Mouse (Mus musculus) testis, postnatal 10 days (tissue): ENCODE measurements around the gene Sh3bp2.
"Not testable (repeated sequence)": the region's sequence is repeated elsewhere in the genome, so short reads cannot be mapped to it uniquely, and the experiment has no call there.

ENCODE experiments used
- DNase-seq: peaks from one replicate; pipeline ENCODE4 v3.0.0; 2021; ENCODE audit warnings: low spot score

Sh3bp2 gene

DNA sequence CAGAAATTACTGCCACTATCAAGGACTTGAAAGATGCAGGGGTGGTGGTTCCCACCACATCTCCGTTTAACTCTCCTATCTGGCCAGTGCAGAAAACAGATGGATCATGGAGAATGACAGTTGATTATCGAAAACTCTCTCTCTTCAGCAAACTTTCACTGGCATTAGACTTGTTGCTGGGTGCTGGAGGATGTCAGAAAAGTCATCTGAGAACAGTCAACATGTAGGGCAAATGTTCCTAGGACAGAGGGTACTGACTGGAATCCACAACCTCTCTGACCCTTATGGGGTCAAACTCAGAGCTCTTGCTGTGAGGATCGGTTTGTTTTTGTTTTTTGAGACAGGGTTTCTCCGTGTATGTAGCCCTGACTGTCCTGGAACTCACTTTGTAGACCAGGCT is 46.9 kb downstream of the Sh3bp2 start:
- not testable (repeated sequence) for DNase-seq

DNA sequence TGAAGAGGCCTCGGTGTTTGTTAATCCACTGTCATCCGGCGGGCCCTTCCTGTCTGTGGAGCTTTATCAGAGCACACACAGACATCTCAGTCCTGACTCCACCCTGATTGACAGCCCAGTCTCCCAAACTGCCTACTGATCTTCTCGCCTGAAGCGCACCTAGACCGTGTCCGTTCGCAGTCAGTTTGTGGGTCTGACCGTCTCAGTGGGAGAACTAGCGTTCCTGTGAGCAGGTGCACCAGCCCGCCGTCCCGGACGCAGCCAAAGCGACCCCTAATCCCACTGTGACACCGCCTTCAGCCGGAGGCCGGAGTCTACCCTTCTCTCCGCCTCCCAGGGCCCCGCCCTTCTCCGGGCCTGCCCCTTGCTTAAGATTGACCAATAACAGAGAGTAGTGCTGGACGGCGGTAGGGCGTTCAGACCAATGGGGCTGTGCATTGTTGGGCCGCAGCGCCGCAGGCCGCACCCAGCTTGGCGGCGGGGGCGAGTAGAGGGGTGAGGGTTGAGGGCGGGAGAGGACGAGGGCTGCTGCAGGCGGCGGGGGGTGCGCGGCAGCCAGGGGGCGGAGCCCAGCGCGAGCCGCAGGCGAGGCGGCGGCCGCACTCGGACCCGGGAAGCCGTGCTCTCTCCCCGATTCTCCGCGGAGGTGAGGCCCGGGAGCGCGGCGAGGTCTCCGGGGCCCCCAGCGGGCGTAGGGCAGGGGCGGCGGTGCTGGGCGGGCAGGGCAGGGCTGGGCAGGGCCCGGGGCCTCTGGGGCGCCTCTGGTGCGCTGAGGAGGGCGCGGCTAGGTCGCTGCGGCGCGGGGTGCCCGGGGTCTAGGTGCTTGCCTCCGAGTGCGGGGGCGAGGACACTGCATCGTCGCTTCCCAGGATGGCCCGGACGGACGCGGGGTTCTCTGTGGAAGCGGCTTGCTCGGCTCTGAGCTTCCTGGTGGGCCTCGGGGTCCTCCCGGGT is 47.9 kb downstream of the Sh3bp2 start, which contains the start of gene Add1:
Gene Add1, plus strand, starts transcription at position 397 of the 954 bp plus-strand sequence.
- peak; percentile 96 for DNase-seq

DNA sequence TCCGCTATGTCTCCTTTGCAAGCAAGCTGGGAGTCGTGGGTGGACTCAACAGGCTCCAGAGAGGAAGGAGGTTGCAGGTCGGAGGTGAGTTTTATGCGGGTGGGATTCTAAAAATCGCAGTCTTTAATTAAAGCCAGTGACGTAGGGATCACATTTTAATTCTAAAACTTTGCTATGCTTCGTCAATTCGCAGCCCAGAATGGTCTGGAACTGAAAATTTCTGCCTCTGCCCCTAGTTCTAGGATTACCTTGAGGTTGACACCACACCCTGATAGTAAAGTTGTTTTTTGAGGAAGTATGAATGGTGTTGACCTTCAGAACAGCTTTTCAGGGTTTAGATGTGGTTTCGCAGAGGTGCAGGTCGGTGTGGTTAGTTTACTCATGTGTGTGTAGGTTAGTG is 49.1 kb downstream of the Sh3bp2 start:
- DNase-seq: no peak

DNA sequence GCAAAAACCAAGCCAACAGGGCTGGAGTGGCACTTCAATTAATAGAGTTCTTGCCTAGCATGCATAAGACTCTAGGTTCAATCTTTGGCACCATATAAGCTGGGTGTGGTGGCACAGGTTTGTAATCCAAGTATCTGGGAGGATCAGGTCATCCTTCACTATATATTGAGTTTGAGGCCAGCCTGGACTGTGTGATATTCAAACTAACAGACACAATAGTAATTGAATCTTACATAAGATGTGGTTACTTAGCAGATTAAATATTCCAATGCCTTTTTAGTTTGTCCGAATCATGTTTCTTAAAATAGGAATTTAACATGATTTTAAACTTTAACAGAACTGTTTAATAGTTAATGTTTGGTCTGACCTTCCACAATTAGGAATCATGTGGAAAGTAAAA is 50.6 kb downstream of the Sh3bp2 start:
- no peak for DNase-seq

DNA sequence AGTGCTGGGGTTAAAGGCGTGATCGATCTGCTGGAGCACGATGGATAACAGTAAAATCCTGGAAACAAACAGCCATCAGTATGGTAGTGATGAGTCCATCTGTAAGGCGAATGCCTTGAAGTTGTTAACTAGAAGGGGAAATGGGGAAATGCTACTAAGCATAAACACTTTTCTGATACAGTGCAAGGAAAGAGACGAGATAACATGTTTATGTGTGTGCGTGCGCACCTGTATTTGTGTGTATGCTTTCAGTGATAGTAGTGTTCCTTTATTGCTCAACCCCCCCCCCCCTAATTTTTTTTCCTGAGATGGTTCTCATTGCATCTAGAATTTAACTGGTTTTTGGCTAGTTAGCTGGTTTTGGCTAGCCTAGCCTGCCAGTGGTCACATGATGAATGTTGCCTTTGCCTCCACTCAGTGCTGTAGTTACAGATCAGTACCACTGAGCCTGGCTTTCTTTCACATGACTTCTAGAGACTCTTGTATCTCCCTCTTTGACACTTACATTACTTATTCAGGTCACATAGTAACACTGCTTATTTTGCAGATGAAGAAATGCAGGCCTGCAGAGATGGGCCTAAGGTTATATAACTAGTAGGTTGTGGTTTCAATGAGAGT is 52.5 kb downstream of the Sh3bp2 start:
- DNase-seq: no peak

DNA sequence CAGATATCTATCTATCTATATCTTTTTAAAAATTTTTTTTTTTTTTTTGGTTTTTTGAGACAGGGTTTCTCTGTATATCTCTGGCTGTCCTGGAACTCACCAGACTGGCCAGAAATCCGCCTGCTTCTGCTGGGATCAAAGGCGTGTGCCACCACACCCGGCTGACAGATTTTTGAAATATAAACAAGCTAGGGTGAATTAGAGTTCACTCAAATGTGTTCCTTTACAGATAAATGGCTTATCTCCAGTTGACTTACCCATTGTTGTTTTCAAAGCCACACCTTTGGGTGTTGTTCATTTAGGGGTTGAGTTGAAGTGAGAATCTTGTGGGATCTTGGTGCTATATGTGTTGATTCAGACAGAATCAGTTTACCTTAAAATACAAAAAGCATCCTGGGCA is 53.7 kb downstream of the Sh3bp2 start:
- no peak for DNase-seq

DNA sequence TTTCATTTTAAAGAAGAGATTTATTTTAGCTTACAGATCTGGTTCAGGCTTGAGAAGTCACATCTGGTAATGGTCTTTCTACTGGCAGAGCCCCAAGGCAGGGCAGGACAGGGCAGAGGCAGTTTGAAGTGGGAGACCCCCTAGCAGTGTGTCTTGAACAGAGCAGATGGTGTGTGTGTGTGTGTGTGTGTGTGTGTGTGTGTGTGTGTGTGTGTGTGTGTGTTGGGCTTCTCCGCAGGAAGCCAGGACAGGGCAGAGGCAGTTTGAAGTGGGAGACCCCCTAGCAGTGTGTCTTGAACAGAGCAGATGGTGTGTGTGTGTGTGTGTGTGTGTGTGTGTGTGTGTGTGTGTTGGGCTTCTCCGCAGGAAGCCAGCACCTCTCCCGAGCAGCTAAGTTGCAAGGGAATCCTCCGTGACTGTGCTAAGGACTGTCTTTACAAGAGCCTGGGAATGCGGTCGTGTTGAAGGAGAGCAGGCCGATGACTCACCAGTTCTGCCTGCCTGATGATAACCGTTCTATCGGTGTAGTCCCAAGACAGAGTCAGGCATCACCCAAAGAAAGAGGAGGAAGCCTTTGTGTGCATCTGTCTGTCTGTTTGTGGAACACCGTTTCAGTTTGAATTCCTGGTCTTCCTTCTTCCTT is 56.2 kb downstream of the Sh3bp2 start:
- DNase-seq: not testable (repeated sequence)

DNA sequence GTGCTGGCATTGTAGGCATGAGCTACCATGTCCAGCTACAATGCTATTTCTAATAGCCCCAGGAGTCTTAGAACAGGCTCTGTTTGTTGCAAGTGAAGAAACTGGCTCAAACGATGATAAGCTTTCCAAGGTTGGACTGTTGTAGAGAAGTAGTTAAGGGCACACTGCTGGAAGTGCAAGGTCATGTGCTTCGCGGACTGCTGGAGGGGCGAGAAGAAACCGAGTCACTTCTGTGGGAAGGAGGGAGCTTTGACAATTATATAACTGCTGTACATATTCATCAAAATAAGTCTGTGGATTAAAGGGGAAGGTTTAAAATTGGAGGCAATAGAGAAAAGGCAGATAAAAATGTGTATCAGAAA is 56.7 kb downstream of the Sh3bp2 start:
- DNase-seq: no peak

DNA sequence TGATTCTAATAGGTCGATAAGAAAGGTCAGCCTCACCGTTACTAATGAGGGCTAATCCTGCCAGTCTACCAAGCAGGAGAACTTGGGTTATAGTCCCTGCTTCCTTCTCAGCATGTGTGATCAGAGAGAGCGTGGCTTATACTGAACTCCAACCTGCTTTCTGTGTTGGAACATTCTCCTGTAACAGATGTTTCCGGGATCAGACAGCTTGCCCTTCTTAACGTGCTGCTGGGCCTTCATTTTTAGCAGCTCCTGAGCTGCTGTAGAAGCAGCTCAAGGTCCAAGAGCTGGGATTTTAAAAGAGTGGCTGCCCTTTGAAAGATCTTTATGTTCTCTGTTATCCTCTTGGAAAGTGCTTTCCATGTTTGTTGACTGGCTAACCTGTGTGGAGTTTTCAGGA is 59.6 kb downstream of the Sh3bp2 start:
- DNase-seq: no peak

DNA sequence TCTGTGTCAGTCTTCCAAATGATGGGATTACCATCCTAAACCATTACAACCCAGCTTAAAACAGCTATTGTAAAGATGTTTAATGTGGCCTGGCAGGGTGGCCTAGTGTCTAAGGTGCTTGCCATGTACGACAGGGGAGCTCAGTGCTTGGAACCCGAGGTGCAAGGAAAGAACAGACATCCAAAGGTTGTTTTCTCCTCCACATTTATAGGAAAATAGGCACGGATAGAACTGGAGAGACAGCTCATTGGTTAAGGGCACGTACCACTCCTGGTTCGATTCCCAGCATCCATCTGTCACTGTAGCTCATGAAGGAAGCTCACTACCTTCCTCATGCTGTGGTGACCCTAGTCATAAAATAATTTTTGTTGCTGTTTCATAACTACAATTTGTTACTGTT is 62.2 kb downstream of the Sh3bp2 start:
- DNase-seq: no peak

DNA sequence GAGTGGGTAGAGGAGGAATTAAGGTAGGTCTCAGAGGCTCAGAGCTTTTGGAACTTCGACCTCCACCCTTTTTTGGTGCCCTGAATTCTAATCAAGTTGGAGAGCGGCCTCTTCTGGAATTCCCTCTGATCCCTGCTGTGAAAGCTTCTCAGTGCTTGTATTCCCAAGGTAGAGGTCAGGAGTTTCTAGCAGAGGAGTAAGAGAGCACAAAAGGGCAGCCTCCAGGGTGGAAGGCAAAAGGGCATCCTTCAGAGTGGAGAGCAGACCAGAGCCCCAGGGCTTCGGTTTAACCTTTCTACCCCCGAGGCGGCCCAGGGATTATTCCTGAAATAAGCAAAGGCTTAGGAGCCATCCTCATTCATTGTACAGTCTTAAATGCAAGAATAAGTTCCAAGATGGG is 64.4 kb downstream of the Sh3bp2 start:
- no peak for DNase-seq

DNA sequence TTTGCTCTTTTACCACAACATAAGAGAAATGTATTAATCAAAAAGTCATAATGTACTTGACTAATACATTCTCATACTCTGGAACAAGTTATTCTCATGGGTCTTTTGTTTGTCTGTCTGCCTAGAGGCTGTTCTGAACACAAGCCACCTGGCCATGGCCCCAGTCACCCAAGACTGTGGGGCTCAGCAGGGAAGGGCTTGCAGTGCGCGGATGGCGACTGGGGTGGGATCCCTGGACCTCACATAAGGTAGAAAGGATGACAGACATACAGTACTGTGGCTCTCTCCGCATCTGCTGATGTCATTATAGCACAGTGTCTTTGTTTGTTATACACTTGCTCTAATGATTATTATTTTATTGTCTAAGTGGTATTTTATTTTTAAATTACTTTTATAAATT is 65.1 kb downstream of the Sh3bp2 start:
- no peak for DNase-seq

DNA sequence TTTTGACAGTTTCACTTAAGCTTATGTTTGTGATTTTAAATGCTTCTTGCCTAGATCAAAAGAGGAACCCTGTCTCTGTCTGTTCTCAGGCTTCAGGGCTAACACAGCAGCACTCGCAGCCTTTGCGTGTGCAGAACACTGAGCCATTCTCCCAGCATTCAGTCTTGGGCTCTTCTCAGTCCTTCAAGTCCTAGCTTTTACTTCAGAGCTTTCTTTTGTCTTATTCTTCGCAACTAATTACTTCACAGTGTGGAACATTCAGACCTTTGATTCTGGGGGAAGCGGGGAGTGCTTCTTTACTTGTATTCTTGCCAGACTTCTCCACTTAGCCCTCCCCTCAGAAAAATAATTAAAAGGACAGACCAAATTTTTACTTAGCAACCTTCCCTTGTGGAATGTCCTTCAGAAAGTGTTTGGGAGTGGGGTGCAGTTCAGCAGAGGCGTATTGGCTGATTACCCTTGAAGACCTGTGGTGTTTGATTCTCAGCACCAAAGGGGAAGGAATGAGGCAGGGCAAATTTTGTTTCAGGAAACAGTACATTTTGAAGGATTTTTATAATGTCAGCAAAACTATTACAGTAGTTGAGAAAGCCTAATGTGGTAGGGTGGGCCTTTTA is 65.9 kb downstream of the Sh3bp2 start:
- DNase-seq: no peak

DNA sequence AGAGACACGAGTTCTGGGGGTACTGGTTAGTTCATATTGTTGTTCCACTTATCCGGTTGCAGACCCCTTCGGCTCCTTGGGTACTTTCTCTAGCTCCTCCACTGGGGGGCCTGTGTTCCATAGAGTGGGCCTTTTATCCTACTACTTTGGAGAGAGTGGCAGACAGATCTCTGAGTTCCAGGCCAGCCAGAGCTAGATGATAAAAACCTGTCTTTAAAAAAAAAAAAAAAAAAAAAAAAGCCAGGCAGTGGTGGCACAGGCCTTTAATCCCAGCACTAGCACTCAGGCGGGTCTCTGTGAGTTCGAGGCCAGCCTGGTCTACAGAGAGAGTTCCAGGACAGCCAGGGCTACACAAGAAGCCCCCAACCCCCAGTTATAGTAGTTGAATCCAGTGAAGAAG is 66.6 kb downstream of the Sh3bp2 start:
- DNase-seq: not testable (repeated sequence)

DNA sequence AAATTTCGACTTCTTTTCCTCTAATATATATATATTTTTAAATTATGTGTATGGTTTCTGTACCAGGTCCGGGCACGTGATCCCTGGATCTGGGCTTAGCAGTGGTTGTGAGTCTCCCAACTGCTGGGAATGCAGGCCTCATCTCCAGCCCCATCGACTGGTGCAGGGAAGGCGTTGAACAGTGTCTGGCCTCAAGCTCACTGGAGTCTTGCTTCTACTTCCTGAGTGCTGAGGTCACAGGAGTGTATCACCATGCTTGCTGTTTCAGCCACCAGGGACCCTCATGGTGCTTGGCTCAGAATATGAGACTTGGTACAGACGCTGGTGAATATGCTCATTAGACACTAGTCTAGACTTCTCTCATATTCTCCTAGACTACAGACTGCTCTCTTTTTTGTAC is 67.0 kb downstream of the Sh3bp2 start:
- DNase-seq: no peak

DNA sequence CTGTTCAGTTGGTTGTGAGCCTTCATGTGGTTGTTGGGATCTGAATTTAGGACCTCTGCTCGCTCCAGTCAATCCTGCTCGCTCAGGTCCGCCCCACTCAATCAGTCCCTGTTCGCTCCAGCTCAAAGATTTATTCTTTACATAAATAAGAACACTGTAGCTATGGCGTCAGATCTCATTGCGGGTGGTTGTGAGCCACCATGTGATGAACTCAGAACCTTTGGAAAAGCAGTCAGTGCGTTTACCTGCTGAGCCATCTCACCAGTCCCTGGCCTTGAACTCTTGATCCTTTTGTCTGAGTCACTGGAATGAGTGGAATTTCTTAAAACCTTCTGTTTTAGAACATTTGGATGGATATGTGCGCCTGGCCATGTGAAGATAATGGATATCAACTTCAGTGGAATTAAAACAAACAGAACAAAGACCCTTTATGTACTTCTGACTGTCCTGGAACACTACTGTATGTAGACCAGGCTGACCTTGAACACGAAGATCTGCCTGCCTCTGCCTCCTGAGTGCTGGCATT is 67.6 kb downstream of the Sh3bp2 start:
- DNase-seq: no peak

DNA sequence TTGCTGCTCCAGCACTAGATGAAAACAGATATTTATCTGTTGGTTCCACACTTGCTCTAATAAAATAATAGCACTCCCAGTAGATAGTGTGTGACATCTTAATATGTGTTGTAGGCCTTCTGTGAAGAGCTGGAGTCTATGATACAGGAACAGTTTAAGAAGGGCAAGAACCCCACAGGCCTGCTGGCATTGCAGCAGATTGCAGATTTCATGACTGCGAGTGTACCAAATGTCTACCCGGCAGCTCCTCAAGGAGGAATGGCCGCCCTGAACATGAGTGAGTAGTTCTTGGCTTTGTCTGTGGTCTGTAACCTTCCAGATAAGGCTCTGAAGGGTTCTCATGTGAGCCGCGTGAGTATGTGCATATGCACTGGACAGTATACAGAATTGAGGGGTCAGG is 78.9 kb downstream of the Sh3bp2 start:
- no peak for DNase-seq

DNA sequence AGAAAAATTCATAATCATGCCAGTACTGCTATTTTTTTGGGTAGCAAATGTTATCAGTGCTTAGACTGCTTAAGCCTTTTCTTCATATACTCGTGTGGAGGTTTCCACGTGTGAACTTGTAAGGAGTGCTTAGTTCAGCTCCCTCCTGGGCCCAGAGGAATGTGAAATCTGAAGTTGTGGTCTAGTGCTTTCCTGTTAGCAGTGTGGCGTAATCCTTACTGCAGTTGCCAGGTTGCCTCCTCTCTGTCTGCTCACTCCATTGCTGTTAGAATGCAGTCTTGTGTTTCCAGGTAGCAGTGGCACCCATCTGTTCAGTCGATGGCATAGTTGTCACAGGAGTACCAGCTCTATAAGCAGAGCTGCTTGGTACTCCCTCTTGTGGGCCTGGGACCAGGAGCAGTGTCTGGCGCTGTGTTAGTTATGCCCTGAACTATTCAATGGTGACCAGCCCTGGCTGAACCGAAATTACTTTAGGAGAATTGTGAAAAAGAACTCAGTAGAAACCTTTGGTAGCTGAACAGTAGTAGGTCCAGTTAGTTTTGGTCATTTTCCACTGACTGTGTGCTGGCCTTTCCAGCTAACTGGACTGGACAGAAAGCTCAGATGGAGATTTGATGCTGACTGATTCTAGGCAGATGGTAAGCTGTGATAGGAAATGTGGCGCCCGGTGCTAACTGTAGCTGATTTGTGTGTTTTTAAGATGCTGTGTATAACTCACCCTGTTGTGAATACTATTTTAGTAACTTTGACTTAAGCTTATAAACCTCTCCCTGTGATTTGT is 81.7 kb downstream of the Sh3bp2 start:
- DNase-seq: no peak

DNA sequence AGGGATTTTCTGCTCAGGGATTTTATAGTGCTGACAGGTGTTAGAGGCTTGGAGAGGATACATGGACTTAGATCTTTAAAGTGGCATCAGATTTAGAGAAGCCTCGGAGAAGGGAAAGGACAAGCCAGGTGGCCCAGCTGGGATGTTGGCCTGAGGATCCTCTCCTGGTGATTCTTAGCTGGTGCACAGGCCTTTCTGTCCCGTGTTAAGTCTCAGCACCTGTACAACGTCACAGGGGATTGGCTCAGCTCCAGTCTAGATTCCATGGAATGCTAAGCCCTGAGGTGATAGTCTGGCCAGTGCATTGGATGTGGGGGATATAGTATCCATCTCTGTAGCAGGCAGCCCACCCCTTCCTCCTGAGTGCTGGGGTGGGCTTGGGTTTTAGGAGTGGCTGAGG is 82.6 kb downstream of the Sh3bp2 start:
- DNase-seq: no peak

DNA sequence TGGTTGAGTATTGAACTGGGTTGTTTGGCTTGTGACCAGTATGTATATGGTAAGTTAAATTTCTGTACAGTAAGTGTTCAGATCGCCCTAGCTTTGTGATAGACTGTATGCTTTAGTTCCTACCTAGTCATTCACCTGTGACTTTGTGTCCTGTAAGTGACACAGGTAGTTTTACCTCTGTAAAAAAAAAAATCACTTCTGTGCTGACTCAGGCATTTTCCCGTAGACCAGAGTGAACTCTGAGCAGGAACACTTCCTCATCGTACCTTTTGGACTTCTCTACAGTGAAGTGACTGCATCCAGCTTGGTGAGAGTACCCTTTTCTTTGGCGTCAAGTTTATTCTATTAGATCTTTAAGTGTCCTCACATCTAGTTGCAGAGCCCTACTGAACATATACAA is 84.3 kb downstream of the Sh3bp2 start:
- DNase-seq: no peak
